Mouse (Mus musculus): ENCODE results near the gene Col4a3bp.

The Col4a3bp gene

DNA sequence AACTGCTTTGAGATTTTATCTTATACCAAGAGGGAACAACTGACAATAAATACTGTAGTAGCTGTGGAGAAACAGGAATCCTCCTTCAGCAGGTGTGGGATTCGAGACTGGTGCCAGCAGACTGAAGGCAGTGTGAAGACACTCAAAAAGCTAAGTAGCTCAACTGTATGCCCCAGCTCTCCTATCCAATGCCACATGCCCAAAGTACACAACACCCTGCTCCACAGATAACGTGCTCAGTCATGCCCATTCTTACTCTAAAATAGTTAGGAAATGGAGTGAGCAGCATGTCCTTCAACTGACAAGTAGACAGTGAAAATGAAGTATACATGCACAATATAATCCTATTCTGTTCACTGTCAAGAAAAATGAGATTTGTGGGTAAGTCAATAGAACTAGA lies 101.8 kb downstream of the Col4a3bp start:
- in situ Hi-C loops (cut with MboI, MseI), result no loop called here

- in situ Hi-C loops (cut with MboI, MseI), result no loop called here
Measured at GRCm38 (mm10) chr13:96645822-96646221, 103.4 kb downstream of the Col4a3bp start.

DNA sequence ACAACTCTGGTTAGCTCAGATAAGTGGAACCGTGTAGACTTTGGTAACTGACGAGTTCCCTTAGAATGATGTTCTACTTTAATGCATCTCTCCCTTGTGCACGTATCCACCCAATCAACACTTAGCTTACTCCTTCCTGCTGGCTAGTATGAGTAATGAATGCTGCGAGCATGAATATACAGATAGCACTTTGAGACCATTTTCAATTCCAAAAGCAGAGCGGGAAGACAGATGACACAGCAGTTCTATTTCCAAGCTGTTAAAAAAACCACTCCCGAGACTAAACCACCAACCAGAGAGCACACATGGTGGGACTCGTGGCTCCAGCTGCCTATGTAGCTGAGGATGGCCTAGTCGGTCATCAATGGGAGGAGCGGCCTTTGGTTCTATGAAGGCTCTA lies 110.6 kb downstream of the Col4a3bp start:
- in situ Hi-C loops (cut with MboI, MseI), result no loop called here

GRCm38 (mm10) chr13:96656673-96657072 lies 114.3 kb downstream of the Col4a3bp start:
- in situ Hi-C loops (cut with MboI, MseI), result no loop called here

DNA sequence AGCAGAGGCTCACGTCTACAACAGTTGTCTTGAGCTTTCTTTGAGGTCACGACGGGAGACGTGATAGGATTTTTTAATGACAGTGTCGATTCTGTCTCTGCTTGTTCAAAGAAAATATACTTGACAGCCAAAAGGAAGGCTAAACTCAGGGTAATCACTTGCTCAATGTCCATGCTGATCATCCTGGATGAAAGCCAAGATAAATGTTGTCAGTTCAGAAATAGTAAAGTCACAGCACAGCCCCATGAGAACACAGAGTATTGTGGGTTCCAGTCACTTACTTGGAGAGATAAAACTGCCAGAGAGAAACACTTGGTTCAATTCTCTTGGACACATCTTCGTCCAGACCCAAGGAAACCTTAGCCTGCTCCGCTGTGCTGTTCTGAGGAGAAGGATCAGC lies 116.5 kb downstream of the Col4a3bp start:
- in situ Hi-C loops (cut with MboI, MseI), result no loop called here

DNA sequence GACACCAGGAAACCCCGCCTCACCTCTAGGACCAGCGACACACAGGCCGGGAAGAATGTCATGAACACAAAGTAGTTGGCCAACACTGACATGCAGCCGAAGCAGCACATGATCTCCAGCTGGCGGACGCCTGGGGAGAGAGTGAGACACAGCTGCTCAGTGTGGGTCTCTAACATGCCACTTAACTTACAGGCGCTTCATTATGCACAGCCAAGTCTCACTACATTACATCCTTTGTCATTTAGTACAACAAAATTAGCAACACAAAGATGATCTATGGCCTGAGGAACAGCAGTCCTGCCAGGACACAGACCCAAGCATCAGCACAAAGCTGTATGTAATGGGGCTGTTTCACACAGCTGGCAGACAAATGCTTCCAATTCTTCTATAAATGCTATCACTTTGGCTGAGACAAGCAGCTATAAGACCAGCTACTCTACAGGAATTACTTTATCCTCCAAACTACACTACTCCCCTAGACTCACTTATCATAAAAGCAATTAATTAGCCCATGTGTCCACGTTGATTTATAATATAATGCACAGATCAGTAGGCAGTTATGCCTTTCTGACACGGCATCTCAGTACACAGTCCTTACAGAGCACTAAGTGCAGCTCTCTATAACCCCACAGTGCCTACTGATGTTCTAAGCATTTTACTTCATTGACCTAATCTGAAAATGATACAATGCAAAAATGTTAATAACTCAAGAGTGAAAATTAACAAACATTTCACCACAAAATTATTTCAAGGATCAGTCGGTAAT lies 117.9 kb downstream of the Col4a3bp start:
- in situ Hi-C loops (cut with MboI, MseI), result loop anchor here (5.0 kb wide), 1 partner anchor 472 kb away; no protein-coding TSS in a partner anchor

GRCm38 (mm10) chr13:96663120-96663519 lies 120.7 kb downstream of the Col4a3bp start:
- in situ Hi-C loops (cut with MboI, MseI), result loop anchor here (5.0 kb wide), 1 partner anchor 469 kb away; no protein-coding TSS in a partner anchor

DNA sequence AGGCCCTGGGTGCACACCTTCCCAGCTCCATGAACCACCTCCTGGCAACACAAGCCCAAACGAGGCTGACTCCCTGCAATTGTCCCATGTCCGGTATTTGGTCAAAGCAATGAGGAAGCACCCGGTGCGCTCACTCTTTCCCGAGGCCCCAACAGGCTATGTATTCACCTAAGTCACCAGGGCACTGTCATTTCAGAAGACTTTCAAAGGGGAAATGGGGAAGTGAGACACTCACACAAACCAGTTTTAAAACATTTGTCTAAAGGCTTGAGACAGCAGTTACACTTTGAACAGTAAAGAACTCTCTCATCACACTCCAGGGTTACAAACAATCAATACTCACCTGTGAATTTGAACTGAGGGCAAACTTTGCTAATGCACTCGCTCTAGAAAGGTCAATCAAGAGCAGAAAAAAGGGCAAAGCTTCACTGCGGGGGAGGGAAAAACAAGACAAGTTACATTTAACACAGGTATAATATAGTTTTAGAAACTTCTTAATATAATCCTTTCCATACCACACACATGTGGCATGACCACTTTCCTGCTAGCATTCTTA lies 122.1 kb downstream of the Col4a3bp start:
- in situ Hi-C loops (cut with MboI, MseI), result loop anchor here (5.0 kb wide), 1 partner anchor 468 kb away; no protein-coding TSS in a partner anchor

GRCm38 (mm10) chr13:96670019-96670405 lies 127.6 kb downstream of the Col4a3bp start:
- in situ Hi-C loops (cut with MboI, MseI), result no loop called here

- in situ Hi-C loops (cut with MboI, MseI), result no loop called here
Measured at GRCm38 (mm10) chr13:96670406-96671077, 128.1 kb downstream of the Col4a3bp start, which contains the start of gene Hmgcr. Gene Hmgcr (minus strand): TSS chr13:96670936.

DNA sequence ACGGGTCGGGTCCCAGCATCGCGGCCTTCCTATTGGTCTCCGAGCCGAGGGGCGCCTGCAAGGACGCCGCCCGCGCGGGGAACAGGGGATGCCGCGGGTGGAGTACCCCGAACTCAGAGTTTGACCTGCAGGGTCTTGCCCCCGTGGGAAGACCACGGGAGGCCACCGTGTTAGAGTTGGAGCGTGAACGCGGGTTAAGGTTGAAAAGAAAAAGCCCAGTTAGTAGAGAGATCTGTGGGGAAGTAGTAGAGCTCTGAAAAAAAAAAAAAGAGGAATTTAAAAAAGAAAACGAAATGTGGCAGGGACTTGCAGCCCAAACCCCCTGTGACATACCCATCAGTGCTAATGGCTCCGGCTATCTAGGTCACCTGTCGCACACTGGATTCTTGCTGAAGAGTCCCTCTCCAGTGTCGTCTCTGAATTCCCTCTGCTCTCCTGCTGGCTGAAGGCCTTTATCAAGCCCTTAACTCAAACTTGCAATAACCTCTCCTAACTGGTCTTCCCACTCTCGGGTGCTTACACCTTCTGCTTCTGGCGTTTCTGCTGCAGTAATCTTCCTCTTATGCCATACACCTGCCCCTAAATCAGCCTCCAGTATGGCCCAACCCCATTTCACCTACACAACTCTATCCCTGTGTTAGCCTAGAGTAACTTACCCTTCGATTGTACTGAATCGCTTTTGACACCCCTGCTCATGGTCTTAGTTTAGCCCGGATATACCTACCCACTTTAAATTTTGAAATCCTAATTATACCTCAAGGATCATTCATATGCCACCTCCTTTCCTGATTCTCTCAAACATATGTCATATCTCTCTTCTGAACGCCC lies 128.9 kb downstream of the Col4a3bp start:
- in situ Hi-C loops (cut with MboI, MseI), result no loop called here

GRCm38 (mm10) chr13:96671906-96672234 lies 129.5 kb downstream of the Col4a3bp start:
- in situ Hi-C loops (cut with MboI, MseI), result no loop called here

DNA sequence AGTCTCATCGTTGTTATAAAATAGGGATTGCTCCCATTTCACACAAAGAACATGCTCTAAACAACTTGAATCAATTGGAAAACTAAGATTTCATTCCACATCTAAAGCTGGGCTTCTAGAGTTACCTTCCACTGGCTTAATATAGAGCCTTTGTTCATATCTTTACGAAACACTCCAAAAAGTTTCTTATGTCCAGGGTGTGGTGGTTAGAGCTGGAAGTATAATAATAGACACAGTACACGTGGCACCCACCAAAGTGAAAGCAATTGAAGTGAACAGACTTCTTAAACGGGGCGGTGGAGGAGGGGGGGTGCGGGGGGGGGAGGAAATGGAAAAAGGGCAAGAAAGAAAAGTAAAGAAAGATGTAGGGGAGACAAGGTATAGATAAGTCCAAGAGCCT lies 129.9 kb downstream of the Col4a3bp start:
- in situ Hi-C loops (cut with MboI, MseI), result no loop called here

DNA sequence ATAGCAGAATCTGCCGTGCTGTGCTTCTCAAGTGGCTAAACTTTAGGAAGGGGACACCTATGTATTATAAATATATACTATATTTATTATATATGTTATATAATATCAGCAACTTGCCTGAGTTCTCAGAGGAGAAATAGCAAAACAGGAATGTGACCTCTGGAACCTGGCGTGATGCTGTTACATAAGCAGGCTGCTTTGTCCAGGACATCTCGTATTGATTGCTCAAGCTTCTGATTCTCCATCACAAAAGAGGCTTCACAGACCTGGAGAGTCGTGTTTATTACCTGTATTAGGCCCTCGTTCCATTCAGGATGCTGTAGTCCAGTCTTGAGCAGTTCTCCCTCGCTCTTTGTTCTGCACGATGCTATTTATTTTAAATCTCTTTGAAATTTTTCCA lies 131.4 kb downstream of the Col4a3bp start:
- in situ Hi-C loops (cut with MboI, MseI), result no loop called here

DNA sequence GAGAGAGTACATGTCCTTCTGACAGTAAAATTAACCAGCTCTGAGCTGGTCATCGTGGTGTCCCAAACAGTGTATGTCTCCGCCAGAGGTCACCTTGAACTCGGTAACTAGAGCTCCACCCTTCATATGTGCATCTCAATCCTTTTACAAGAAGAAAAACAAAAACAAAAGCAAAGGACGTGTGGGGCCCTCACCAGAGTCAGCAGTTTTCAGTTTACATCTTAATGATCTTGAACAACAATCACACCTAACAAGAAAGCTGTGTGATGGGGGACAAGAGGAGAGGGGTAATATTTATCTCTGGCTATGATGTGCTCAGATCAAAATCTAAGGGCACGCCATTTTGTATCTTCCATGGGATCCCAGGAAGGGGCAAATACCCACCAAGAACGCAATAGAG lies 133.3 kb downstream of the Col4a3bp start:
- in situ Hi-C loops (cut with MboI, MseI), result no loop called here

DNA sequence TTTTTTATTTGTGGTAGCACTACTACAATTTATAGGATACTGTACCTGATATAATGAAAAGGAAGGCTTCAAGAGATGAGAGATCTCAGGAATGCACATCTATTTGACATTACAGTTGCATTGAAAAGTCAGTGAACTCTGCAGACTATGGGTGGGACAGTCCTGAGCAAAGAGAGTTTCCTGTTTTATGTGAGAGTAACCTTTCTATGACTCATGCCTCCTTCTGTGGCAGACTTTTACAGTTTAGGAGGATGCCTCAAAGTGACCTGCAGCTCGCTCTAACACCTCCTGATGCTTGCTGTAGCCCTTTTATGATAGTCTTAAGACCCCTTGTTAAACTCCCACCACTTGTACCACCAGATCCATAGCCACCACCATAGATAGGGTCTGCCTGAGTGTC lies 134.7 kb downstream of the Col4a3bp start:
- in situ Hi-C loops (cut with MboI, MseI), result no loop called here

DNA sequence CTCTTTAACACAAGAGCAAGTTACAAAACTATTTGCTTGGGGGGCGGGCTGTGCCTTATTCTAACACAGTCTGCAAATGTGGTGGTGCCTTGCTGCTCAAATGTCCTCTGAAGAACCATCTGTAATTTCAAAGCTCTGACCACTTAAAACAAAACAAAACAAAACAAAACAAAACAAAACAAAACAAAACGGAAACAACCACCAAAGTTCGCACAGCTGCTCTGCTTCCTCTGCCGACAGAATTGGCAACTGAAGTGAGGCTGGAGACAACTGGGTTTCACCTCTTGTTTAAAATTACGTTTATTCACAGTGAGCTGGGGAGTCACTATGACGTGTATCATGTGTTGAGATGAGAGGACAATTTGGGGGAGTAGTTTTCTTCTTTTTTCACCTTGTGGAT lies 136.2 kb downstream of the Col4a3bp start:
- in situ Hi-C loops (cut with MboI, MseI), result no loop called here

- in situ Hi-C loops (cut with MboI, MseI), result no loop called here
Measured at GRCm38 (mm10) chr13:96680163-96681087, 138.0 kb downstream of the Col4a3bp start.

GRCm38 (mm10) chr13:96681088-96681620 lies 138.7 kb downstream of the Col4a3bp start:
- in situ Hi-C loops (cut with MboI, MseI), result no loop called here

- in situ Hi-C loops (cut with MboI, MseI), result no loop called here
Measured at GRCm38 (mm10) chr13:96684779-96685178, 142.4 kb downstream of the Col4a3bp start.

DNA sequence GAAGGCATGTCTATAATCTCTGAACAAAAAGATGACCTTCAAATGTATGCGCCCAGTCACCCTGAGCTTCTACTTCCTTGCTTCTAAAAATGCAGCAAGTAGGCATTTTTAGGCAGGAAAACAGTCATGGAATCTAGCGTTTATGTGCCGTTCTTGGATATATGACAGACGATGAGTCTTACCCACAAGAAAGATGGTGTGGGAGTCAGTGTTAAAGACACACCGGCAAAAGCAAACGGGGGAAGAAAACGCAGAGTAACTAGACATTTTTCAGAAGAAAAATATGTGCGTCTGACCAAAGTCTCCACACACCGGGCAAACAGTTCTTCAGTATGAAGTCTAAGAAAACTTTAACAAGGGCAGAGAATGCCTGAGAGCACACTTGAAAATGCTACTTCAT lies 144.8 kb downstream of the Col4a3bp start:
- in situ Hi-C loops (cut with MboI, MseI), result no loop called here

Data from T-helper 1 cell (primary cell).